Mouse (Mus musculus) limb, embryonic 15.5 days (tissue): ENCODE data around the gene Runx2. TPM values are rescaled to one million over a fixed set of nuclear protein-coding genes. Genes with fewer than 3 reads are reported as not detected.

ENCODE experiments used
- ATAC-seq: fragments of 200-750 bp; cut with Nextera tagmentation; 2 replicates; pipeline ENCODE4 v1.8.0; 2017; ENCODE audit warnings: low read depth, moderate TSS enrichment; ENCODE audit not compliant: insufficient number of reproducible peaks, low FRiP score, low TSS enrichment
- H3K27ac ChIP-seq: fragments of 300-500 bp; sonication (generic); 2 replicates; pipeline ENCODE4 v1.5.1; 2015; ENCODE audit warnings: moderate library complexity, mild to moderate bottlenecking, inconsistent platforms
- H3K27me3 ChIP-seq: fragments of 300-500 bp; sonication (generic); 2 replicates; pipeline ENCODE4 v1.6.1; 2015; ENCODE audit warnings: inconsistent platforms
- H3K36me3 ChIP-seq: fragments of 300-500 bp; sonication (generic); 2 replicates; pipeline ENCODE4 v1.6.1; 2015; ENCODE audit warnings: inconsistent platforms
- H3K4me1 ChIP-seq: fragments of 300-500 bp; sonication (generic); 2 replicates; pipeline ENCODE4 v1.6.1; 2015; ENCODE audit warnings: inconsistent platforms
- H3K4me2 ChIP-seq: fragments of 300-500 bp; sonication (generic); 2 replicates; pipeline ENCODE4 v1.6.1; 2015; ENCODE audit warnings: mild to moderate bottlenecking, inconsistent platforms
- H3K4me3 ChIP-seq: fragments of 300-500 bp; sonication (generic); 2 replicates; pipeline ENCODE4 v1.5.1; 2015; ENCODE audit warnings: mild to moderate bottlenecking, inconsistent platforms
- H3K9ac ChIP-seq: fragments of 300-500 bp; sonication (generic); 2 replicates; pipeline ENCODE4 v1.6.1; 2015; ENCODE audit warnings: inconsistent platforms
- H3K9me3 ChIP-seq: fragments of 300-500 bp; sonication (generic); 2 replicates; pipeline ENCODE4 v1.6.1; 2016; ENCODE audit warnings: inconsistent platforms
- WGBS: fragments of 180-500 bp; shearing (Covaris S2); methylation state at CpG from one replicate; pipeline ENCODE4 v1.1.7; 2015; 5-methylcytosine and 5-hydroxymethylcytosine counted together
- polyA plus RNA-seq: library from polyadenylated mRNA; unstranded; fragments of >200 nt; fragmentation: Nextera tagmentation; extraction: Ambion mirVana; gene quantifications from 2 replicates; pipeline ENCODE4 v1.2.1, GENCODE M21; 2015

The Runx2 gene
- polyA plus RNA-seq, 1 experiment from 2014 or later, result 13.1 TPM

DNA sequence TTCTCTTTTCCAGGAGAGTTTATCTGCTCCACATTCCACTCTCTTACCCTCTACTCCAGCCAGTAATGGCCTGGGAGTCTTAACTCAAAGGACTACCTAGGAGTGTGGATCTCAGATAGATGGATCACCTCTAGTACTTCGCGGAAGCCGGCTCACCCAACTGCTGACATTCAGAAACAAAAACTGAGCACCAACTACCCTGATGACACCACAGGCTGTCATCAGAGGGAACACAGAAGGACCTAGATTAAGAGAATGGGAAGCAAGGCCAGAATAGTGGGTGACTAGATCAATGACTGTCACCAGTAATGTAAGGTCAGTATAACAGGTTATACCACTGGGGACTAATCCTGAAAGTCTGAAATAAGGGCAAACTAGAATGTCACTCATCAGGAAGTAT, 106.6 kb downstream of the Runx2 start:
- no peaks in the 10 kb centered on the region for H3K27me3 ChIP-seq
- H3K4me2 ChIP-seq, result no peak overlapping the region
- H3K9ac ChIP-seq, result no peak overlapping the region
- 94% methylated on average over 3 of the region's 3 CpGs for WGBS
- H3K36me3 ChIP-seq, result no peaks in the 10 kb centered on the region
- H3K27ac ChIP-seq, result no peak overlapping the region
- H3K9me3 ChIP-seq, result no peaks in the 10 kb centered on the region
- peaks cover 36% of the 10 kb centered on the region for H3K4me1 ChIP-seq
- ATAC-seq, result no peak
- H3K4me3 ChIP-seq, result no peak overlapping the region

DNA sequence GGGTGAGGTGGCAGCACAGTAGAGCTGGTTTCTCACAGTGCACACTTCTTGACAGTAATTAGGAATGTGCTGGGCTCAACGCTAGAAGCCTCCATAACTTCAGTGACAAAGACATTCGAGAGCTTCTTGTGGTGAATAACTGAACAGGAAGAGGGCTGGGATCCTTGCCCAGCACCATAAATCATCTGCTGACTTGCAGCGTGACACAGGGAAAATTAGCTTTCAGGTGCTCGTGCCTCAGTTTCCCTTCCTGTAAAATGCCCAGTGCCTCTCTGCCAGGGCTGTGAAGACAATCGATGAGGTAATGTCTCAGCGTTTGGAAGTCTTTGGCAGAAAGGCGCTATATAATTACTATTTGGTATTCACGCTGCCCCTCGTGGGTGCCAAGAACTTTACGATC, 108.1 kb downstream of the Runx2 start:
- H3K36me3 ChIP-seq, result no peaks in the 10 kb centered on the region
- peaks cover 37% of the 10 kb centered on the region for H3K4me1 ChIP-seq
- H3K9ac ChIP-seq, result no peak overlapping the region
- no peak for ATAC-seq
- WGBS, result 41% methylated on average over 10 of the region's 10 CpGs
- H3K27ac ChIP-seq, result no peak overlapping the region; the same call in 1 of the 2 replicates
- H3K9me3 ChIP-seq, result no peaks in the 10 kb centered on the region
- H3K27me3 ChIP-seq, result no peaks in the 10 kb centered on the region
- no peak overlapping the region for H3K4me2 ChIP-seq
- H3K4me3 ChIP-seq, result no peak overlapping the region

DNA sequence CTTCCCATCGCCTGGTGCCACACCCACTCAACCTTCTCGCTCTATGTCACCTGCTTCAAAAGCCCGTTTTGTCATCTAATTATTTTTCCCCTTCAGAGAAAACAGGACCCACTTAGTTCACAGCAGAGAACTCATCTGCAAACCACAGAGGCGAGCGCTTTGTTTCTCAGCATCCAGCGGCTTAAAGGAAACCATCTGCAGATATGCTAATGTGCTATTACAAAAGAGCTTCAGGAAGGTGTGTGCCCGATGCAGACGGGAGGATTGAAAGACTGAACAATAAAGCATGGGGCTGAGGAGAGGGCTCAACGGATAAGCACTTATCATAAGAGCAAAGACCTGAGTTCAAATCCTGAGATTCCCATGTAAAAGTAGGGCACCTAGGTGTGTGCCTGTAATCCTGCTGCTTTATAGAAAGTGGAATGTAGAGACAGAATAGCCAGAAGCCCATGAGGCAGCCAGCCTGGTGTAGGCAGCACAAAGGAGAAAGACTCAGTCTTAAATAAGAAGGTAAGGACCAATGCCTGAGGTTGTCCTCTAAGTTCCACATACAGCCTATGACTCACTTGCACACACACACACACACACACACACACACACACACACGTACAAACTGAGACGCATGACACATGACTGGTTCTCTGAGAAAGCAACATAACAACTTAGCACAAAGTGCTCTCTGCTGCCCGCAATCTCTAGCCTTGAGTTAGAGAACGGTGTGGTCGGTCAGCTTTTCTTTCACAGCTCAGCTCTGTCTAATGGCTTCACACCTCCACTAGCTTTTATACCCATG, 111.9 kb downstream of the Runx2 start:
- Histone ChIP-seq H3K4me1 (peaks cover 26% of the 10 kb centered on the region), H3K27ac (no peak overlapping the region), H3K36me3 (no peaks in the 10 kb centered on the region; the same call in 1 of the 2 replicates), H3K4me3 (no peak overlapping the region), H3K9ac (no peak overlapping the region), H3K27me3 (no peaks in the 10 kb centered on the region), H3K4me2 (no peak overlapping the region), H3K9me3 (no peaks in the 10 kb centered on the region)
- 62% methylated on average over 14 of the region's 14 CpGs for WGBS
- no peak for ATAC-seq

DNA sequence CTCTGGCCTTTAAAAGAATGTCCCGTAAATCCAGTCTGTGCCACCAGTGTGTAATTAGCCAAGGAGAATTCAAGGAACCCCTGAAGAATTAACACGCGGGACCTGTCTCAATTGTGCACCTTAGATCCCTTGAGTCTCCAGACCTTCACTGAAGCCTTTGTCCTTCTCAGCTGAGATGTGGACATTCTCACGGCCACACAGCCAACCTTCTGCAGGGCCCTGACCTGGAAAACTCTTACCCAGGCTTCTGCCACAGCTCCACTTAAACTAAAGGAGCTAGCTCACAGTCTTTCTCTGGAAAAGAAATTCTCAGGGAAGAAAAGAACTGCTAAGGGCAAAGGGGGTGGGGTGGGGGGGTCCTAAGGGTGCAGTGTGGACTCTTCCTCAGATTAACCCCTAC, 113.1 kb downstream of the Runx2 start:
- Histone ChIP-seq H3K27me3 (no peaks in the 10 kb centered on the region), H3K4me3 (no peak overlapping the region), H3K9ac (no peak overlapping the region), H3K4me1 (peaks cover 21% of the 10 kb centered on the region), H3K27ac (no peak overlapping the region), H3K9me3 (no peaks in the 10 kb centered on the region), H3K36me3 (no peaks in the 10 kb centered on the region; the same call in 1 of the 2 replicates), H3K4me2 (no peak overlapping the region)
- WGBS, result 82% methylated on average over 4 of the region's 4 CpGs
- no peak for ATAC-seq

DNA sequence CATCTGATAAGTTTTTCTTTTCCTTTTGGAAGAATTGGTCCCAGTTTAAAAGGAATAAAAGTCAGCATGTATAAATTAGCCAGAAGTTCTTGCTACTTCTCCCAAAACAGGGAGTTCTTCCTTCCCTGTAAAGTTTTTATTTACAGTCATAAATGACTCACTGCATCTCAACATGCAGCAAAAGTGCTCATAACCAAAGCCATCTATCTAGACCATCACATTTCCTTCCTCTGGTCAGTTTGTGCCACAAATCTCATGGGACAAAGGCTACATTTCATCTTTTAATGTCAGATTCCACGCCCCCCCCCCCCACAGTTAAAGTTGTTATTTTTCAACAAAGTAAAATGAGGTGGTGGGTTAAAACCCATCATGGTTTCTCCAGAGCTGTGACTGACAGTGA, 114.3 kb downstream of the Runx2 start:
- ATAC-seq, result no peak
- no peak overlapping the region for H3K9ac ChIP-seq
- no peaks in the 10 kb centered on the region for H3K27me3 ChIP-seq
- no peaks in the 10 kb centered on the region for H3K9me3 ChIP-seq
- no peaks in the 10 kb centered on the region; the same call in 1 of the 2 replicates for H3K36me3 ChIP-seq
- H3K4me2 ChIP-seq, result no peak overlapping the region
- H3K4me3 ChIP-seq, result no peak overlapping the region
- no peak overlapping the region for H3K27ac ChIP-seq
- peaks cover 11% of the 10 kb centered on the region for H3K4me1 ChIP-seq
- 67% methylated on average over 1 of the region's 1 CpGs for WGBS

DNA sequence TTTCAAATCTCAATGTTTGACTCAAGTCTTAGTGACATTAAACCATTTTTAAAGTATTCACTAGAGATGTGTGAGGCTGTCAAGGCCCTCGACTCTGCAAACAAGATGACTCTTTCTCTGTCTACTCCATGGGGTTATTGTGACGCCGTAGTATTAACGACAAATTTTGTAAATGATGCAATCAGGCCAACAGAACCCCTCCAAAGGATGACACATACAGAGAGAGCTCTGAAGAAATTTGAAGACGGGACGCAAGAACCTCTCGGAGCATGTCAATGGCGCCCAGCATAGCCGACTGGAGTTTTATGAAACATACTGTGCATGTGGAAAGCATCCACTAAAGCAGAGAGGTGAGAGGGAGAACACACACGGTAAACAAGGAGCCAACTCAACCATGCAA, 117.5 kb downstream of the Runx2 start:
- WGBS, result 89% methylated on average over 10 of the region's 10 CpGs
- Histone ChIP-seq H3K27me3 (no peaks in the 10 kb centered on the region), H3K4me1 (no peaks in the 10 kb centered on the region), H3K9me3 (no peaks in the 10 kb centered on the region), H3K4me2 (no peak overlapping the region), H3K27ac (no peak overlapping the region), H3K9ac (no peak overlapping the region), H3K4me3 (no peak overlapping the region), H3K36me3 (no peaks in the 10 kb centered on the region; the same call in 1 of the 2 replicates)
- no peak for ATAC-seq

DNA sequence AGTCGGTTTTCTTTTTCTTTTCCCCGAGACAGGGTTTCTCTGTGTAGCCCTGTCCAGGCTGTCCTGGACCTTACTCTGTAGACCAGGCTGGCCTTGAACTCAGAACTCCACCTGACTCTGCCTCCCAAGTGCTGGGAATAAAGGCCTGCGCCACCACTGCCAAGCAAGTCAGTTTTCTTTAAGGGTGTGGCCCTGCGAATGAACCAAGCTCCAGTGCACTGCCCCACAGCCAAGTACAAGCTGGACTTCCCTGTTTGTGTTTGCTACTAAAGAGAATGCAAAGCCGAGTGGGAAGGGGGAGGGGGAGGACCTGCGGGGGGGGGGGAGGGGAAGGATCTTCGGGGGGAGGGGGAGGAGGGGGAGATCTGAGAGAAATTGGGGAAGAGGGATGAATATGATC, 121.0 kb downstream of the Runx2 start:
- no peaks in the 10 kb centered on the region for H3K9me3 ChIP-seq
- no peak overlapping the region for H3K4me3 ChIP-seq
- no peak overlapping the region for H3K4me2 ChIP-seq
- no peaks in the 10 kb centered on the region for H3K27me3 ChIP-seq
- no peak overlapping the region for H3K27ac ChIP-seq
- no peak for ATAC-seq
- 77% methylated on average over 6 of the region's 7 CpGs for WGBS
- no peaks in the 10 kb centered on the region for H3K36me3 ChIP-seq
- no peak overlapping the region for H3K9ac ChIP-seq
- no peaks in the 10 kb centered on the region for H3K4me1 ChIP-seq

DNA sequence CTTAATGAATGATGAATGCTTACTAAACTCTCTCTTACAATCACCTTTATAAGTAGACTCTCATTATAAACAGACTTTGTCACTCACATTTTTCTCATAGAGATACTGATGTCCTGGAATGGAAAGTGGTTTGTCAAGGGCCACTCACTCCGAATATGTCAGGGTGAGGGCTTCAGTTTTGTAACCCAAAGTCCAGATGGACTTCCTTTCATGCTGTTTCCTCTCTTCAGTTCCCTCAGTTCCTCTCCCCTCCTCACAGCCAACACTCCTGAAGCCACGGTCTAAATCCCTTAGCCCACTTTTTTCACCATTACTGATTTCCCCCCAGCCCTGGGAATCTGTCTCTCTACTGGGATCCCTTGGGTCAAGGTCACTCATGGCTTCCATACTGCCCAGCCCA, 123.1 kb downstream of the Runx2 start:
- Histone ChIP-seq H3K27ac (no peak overlapping the region), H3K4me1 (no peaks in the 10 kb centered on the region), H3K9me3 (no peaks in the 10 kb centered on the region), H3K4me2 (no peak overlapping the region), H3K36me3 (no peaks in the 10 kb centered on the region), H3K4me3 (no peak overlapping the region), H3K9ac (no peak overlapping the region), H3K27me3 (no peaks in the 10 kb centered on the region)
- ATAC-seq, result no peak
- 81% methylated on average over 2 of the region's 2 CpGs for WGBS

DNA sequence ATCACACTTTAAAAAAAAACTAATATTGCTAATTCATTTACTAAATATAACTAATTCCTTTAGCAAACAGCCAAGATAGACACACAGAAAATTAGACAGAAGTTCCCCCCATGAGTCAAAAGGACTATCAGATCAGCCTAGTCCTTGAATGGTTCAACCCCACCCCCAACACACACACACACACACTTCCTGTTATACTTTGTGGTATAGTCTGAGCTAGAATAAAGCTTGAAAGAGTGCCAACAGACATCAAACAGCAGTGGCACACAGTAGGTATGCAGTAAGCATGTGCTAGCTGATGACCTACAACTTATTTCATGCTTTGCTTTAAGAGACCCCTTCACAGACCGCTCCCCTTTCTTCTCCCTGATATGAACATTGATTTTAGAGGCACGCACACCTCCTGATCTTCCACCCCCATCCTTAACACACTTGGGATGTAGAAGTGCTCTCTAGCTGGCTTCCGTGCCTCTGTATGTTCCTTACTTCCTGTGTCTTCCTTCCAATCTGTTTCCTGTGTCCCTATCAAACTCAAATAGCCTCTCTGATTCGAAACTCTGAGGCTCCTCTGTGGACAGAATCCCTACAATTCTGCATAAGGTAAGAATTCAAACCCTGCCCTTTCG, 124.1 kb downstream of the Runx2 start:
- H3K4me2 ChIP-seq, result no peak overlapping the region
- H3K9me3 ChIP-seq, result no peaks in the 10 kb centered on the region
- no peak overlapping the region for H3K4me3 ChIP-seq
- H3K36me3 ChIP-seq, result no peaks in the 10 kb centered on the region
- no peak overlapping the region for H3K27ac ChIP-seq
- WGBS, result 85% methylated on average over 5 of the region's 5 CpGs
- ATAC-seq, result no peak
- peaks cover under 1% of the 10 kb centered on the region; the same call in 1 of the 2 replicates for H3K4me1 ChIP-seq
- no peaks in the 10 kb centered on the region for H3K27me3 ChIP-seq
- no peak overlapping the region for H3K9ac ChIP-seq

DNA sequence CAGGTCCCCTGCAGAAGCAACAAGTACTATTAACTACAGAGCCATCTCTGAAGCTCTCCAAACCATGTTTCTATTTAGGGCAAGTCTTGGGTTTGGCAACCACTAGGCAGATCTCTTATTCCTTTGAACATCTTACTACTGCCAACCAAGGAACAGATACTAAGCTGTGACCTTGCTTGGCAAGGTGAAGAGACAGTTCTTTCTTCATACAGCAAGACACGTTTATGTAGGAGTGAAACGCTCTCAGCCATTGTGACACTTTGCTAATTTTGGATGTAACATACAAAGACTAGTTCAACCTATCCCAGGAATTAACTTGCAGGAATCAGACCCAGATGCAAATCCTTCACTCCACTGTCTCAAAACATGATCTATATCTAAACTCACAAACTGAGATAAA, 126.3 kb downstream of the Runx2 start:
- no peaks in the 10 kb centered on the region for H3K27me3 ChIP-seq
- peaks cover 4% of the 10 kb centered on the region; the same call in 1 of the 2 replicates for H3K4me1 ChIP-seq
- no peaks in the 10 kb centered on the region for H3K9me3 ChIP-seq
- no peak for ATAC-seq
- no peak overlapping the region for H3K4me3 ChIP-seq
- no peaks in the 10 kb centered on the region for H3K36me3 ChIP-seq
- WGBS, result 89% methylated on average over 2 of the region's 2 CpGs
- H3K4me2 ChIP-seq, result no peak overlapping the region
- no peak overlapping the region for H3K27ac ChIP-seq
- no peak overlapping the region for H3K9ac ChIP-seq

DNA sequence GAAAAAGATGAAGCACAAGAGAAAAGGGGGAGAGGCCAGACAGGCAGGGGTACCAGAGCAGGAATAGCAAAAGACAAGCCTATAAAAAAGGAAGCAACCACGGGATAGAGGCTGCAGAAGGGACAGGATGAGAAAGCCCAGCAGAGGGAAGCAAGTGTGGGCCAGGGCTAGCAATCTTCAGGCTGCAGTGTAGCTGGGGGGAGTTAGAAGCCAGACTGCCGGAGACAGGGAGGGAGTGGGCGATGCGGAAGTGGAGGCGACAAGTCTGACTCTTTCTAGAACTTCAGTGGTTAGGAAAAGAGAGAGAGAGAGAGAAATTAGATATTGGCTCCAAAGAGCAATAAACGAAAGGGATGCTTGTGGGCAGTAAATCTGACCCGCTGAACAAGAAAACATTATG, 129.1 kb downstream of the Runx2 start:
- no peaks in the 10 kb centered on the region for H3K36me3 ChIP-seq
- H3K9me3 ChIP-seq, result no peaks in the 10 kb centered on the region
- ATAC-seq, result no peak
- H3K4me3 ChIP-seq, result no peak overlapping the region
- no peak overlapping the region for H3K4me2 ChIP-seq
- H3K9ac ChIP-seq, result no peak overlapping the region
- peaks cover 4% of the 10 kb centered on the region; the same call in 1 of the 2 replicates for H3K4me1 ChIP-seq
- no peak overlapping the region for H3K27ac ChIP-seq
- no peaks in the 10 kb centered on the region for H3K27me3 ChIP-seq
- 42% methylated on average over 7 of the region's 7 CpGs for WGBS

DNA sequence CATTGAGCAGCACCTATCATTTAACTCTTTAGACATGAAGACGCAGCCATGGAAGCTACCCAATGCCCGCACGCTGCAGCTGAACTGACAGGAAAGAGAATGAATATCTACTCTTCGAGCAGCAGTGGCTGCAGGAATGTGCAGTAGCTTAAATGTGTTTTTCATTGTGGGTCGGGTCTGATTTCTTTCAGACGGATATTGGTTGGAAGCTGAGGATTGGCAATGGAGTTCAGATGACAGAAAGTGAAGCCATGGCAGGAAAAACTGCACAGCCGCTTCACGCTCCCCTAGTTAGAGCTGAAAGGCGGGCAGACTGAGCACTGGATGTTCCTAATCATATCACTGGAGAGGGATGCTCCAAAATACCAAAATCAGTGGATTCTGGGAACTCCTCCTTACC, 131.6 kb downstream of the Runx2 start:
- H3K36me3 ChIP-seq, result no peaks in the 10 kb centered on the region
- H3K4me3 ChIP-seq, result no peak overlapping the region
- H3K9me3 ChIP-seq, result no peaks in the 10 kb centered on the region
- no peak for ATAC-seq
- H3K9ac ChIP-seq, result no peak overlapping the region
- 56% methylated on average over 9 of the region's 9 CpGs for WGBS
- peaks cover 4% of the 10 kb centered on the region; the same call in 1 of the 2 replicates for H3K4me1 ChIP-seq
- no peak overlapping the region for H3K4me2 ChIP-seq
- H3K27me3 ChIP-seq, result no peaks in the 10 kb centered on the region
- peak overlapping the region; percentile 54; the same call in 1 of the 2 replicates for H3K27ac ChIP-seq
